Mouse (Mus musculus) embryonic facial prominence, embryonic 11.5 days (tissue): ENCODE data around the gene Vipr2. TPM values are rescaled to one million over a fixed set of nuclear protein-coding genes. Genes with fewer than 3 reads are reported as not detected.

ENCODE experiments used
- ATAC-seq: fragments of 200-750 bp; cut with Nextera tagmentation; replicated peaks from 2 replicates; pipeline ENCODE4 v1.8.0; 2017; ENCODE audit warnings: low read depth; ENCODE audit not compliant: insufficient number of reproducible peaks, low FRiP score, low TSS enrichment
- DNase-seq: peaks from one replicate; pipeline ENCODE4 v3.0.0-alpha.2; 2015; ENCODE audit warnings: low spot score
- H3K27ac ChIP-seq: fragments of 300-500 bp; sonication (generic); replicated peaks from 2 replicates; pipeline ENCODE4 v1.5.1; 2014; ENCODE audit warnings: mild to moderate bottlenecking, low read depth, low read length, control low read depth
- H3K27me3 ChIP-seq: fragments of 300-500 bp; sonication (generic); 2 replicates; pipeline ENCODE4 v1.6.1; 2014; ENCODE audit warnings: mild to moderate bottlenecking, low read length, moderate library complexity, mixed read lengths; ENCODE audit not compliant: control insufficient read depth, insufficient read depth
- H3K36me3 ChIP-seq: fragments of 300-500 bp; sonication (generic); replicated peaks from 2 replicates; pipeline ENCODE4 v1.6.1; 2014; ENCODE audit warnings: low read depth, mild to moderate bottlenecking, low read length, moderate library complexity, mixed read lengths; ENCODE audit not compliant: control insufficient read depth, insufficient read depth
- H3K4me1 ChIP-seq: fragments of 300-500 bp; sonication (generic); 2 replicates; pipeline ENCODE4 v1.6.1; 2014; ENCODE audit warnings: low read length, mixed read lengths; ENCODE audit not compliant: control insufficient read depth, insufficient read depth
- H3K4me2 ChIP-seq: fragments of 300-500 bp; sonication (generic); 2 replicates; pipeline ENCODE4 v1.6.1; 2014; ENCODE audit warnings: low read depth, mild to moderate bottlenecking, control low read depth, low read length, moderate library complexity
- H3K4me3 ChIP-seq: fragments of 300-500 bp; sonication (generic); 2 replicates; pipeline ENCODE4 v1.5.1; 2014; ENCODE audit warnings: low read depth, low read length, control low read depth
- H3K9ac ChIP-seq: fragments of 300-500 bp; sonication (generic); replicated peaks from 2 replicates; pipeline ENCODE4 v1.6.1; 2014; ENCODE audit warnings: mild to moderate bottlenecking, control low read depth, low read length
- H3K9me3 ChIP-seq: fragments of 300-500 bp; sonication (generic); replicated peaks from 2 replicates; pipeline ENCODE4 v1.6.1; 2016; ENCODE audit warnings: mild to moderate bottlenecking, low read length, inconsistent platforms, mixed read lengths; ENCODE audit not compliant: control insufficient read depth
- whole genome bisulfite sequencing: fragments of 180-500 bp; shearing (Covaris S2); extraction: QIAGEN DNeasy Blood & Tissue Kit; methylation state at CpG from one replicate; pipeline ENCODE4 v1.1.7; 2014; 5-methylcytosine and 5-hydroxymethylcytosine counted together
- polyA plus RNA-seq: library from polyadenylated mRNA; unstranded; fragments of >200 nt; fragmentation: Nextera tagmentation; extraction: Ambion mirVana; gene quantifications from 2 replicates; pipeline ENCODE4 v1.2.1, GENCODE M21; 2014

Vipr2 gene
- polyA plus RNA-seq, 1 experiment from 2014 or later, result 3.3 TPM

DNA sequence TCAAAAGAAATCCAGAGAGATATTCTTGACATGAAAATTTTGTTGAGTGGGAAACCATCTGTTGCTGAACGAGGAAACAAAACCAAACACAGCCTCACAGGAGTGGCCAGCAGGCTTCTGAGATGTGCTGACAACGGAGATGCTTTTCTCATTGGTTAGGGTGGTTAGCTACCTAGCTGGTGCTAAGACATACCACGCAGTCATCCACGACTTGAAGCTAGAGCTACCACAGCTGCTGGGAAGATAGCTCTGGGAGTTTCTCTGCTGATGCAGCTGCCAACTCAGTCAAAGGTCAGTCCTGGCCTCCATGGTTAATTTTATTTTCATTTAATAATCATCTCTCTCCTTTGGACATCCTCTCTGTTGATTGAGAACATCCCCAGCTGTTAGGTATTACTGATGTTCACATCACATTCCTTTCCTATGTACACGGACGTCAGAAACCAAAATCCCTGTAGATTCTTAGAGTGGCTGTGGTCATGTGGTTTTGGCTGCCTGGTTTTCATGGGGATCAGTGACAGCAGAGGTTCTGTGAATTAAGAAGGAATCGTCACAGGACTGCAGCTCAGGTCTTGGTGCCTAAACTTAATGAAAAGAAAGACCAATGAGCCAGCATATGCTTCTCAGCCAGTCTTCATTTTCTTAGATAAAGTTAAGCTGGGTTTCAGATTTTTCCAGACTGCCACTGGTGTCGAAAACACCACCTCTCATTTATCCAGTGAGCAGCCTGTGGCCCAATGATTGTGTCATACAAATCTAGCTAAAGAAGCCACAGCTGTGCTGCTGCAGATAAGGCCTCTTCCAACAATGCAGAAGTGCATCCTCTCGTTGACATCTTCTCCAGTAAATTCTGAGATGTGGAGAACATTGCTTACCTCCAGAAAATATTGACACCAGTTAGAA, 32.2 kb downstream of the Vipr2 start:
- DNase-seq (no peak), ATAC-seq (no peak)
- H3K4me2 ChIP-seq, result no peak overlapping the region
- no peaks in the 10 kb centered on the region for H3K27me3 ChIP-seq
- no peak overlapping the region for H3K4me3 ChIP-seq
- no peak overlapping the region for H3K27ac ChIP-seq
- H3K36me3 ChIP-seq, result no peaks in the 10 kb centered on the region
- no peaks in the 10 kb centered on the region for H3K9me3 ChIP-seq
- H3K9ac ChIP-seq, result no peak overlapping the region
- H3K4me1 ChIP-seq, result no peaks in the 10 kb centered on the region
- 75% methylated on average over 9 of the region's 9 CpGs for WGBS

DNA sequence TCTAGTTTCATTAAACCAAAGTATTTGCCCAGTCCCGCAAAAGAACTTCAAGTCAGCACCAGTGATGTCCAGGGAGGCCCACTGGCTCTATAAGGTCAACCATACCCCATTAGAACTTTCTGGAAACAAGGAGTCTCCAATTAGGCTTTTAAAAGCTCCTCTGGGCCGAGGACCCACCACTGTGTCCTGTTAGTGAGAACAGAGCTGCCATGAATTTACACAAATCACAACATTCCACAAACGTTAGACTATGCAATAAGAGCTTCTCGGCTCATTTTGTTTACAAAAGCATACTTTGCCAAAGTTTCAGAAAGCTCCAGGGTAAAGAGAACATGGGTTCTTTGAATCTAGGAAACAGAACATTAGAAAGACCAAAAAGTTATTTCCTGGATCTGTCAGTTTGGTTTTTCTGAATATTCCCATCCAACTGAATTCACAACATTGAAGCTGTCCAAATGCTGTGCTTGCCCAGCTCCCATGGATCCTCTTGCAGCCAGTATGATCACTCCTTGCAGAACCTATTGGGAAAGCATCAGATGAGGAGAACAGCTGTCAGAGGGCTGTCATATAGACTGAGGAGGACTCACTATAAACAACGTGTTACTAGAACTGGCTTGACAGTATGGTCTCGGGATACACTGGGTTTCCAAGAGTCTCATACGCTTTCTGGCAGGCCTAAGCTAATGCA, 33.6 kb downstream of the Vipr2 start:
- no peaks in the 10 kb centered on the region for H3K9me3 ChIP-seq
- no peaks in the 10 kb centered on the region for H3K4me1 ChIP-seq
- 79% methylated on average over 7 of the region's 7 CpGs for WGBS
- H3K27me3 ChIP-seq, result no peaks in the 10 kb centered on the region
- no peak overlapping the region for H3K4me3 ChIP-seq
- no peaks in the 10 kb centered on the region for H3K36me3 ChIP-seq
- no peak overlapping the region for H3K27ac ChIP-seq
- H3K4me2 ChIP-seq, result no peak overlapping the region
- no peak overlapping the region for H3K9ac ChIP-seq
- DNase-seq, result no peak
- ATAC-seq, result no peak

DNA sequence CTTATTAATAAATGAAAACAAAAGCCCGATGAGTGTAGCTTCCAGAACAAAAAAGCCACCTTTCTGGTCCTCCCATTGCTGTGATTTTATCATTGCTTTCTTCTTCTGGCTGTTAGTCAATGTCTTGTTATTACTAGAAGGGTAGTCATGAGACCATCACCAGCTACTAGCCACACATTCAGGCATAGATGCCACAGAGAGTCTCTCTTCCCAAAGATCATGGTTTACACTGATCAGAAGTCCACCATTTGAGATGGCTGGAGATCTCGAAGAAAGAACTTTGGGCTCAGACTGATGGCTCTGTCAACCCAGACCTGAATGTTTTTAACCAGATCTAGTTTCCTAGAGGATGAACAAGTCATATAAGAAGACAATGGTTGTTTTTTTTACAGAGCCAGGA, 38.3 kb downstream of the Vipr2 start:
- 80% methylated on average over 2 of the region's 2 CpGs for WGBS
- no peak overlapping the region for H3K4me2 ChIP-seq
- H3K9me3 ChIP-seq, result no peaks in the 10 kb centered on the region
- H3K9ac ChIP-seq, result no peak overlapping the region
- H3K4me1 ChIP-seq, result no peaks in the 10 kb centered on the region
- H3K27me3 ChIP-seq, result no peaks in the 10 kb centered on the region
- H3K4me3 ChIP-seq, result no peak overlapping the region
- H3K36me3 ChIP-seq, result no peaks in the 10 kb centered on the region
- DNase-seq (no peak), ATAC-seq (no peak)
- no peak overlapping the region for H3K27ac ChIP-seq

DNA sequence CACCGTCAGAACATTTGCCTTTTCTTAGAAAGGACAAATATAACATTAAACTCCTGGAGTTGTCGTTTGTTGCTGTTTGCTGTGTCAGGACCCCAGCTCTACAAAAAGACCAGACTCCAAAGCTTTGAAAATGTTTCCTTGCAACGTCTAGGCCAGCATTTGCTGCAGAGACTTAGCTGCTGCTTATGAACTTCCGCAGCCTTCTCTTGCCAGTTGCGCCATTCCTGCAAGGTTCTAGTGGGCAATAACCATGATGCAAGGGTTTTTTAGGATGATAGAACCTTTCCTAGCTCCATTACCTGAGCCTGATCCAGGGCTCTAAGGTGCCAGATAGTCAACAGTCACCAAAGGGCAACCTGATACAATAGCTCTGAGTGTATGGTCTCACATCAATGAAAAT, 38.9 kb downstream of the Vipr2 start:
- ATAC-seq, result no peak
- WGBS, result 87% methylated on average over 5 of the region's 5 CpGs
- H3K9ac ChIP-seq, result no peak overlapping the region

DNA sequence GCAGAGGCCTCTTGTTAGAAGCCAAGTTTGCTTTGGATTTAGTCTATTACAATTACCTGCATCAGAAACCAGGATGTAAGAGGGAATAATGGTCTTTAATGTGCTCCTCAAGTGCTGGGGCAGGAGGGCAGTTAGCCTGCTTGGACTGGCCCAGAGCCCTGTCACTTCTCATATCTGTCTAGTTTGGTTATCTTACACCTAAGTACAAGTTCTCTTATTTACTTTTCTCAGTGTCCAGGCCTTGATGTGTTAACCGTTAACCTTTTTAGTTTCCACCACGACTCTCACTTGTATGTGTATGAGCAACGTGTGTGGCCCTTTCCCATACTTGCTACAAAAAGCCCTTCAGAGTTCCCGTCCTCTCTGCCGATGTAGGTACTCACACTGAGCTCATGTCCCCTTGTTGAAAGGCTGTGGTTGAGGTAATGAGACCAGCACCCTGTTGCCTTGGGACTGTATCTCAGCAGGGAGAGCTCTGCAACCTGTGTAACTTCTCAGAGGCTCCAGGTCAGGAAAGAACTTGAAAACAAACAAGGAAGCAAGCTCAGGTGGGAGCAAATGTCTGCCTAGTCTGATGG, 39.9 kb downstream of the Vipr2 start:
- no peaks in the 10 kb centered on the region for H3K4me1 ChIP-seq
- DNase-seq (no peak), ATAC-seq (no peak)
- no peaks in the 10 kb centered on the region for H3K36me3 ChIP-seq
- no peak overlapping the region for H3K27ac ChIP-seq
- WGBS, result 84% methylated on average over 5 of the region's 5 CpGs
- no peak overlapping the region for H3K4me2 ChIP-seq
- H3K27me3 ChIP-seq, result no peaks in the 10 kb centered on the region
- no peaks in the 10 kb centered on the region for H3K9me3 ChIP-seq
- H3K4me3 ChIP-seq, result no peak overlapping the region
- no peak overlapping the region for H3K9ac ChIP-seq

More for the DNA sequence above, 38.9 kb downstream of the Vipr2 start:
- H3K27me3 ChIP-seq, result no peaks in the 10 kb centered on the region
- no peak overlapping the region for H3K4me2 ChIP-seq
- no peaks in the 10 kb centered on the region for H3K36me3 ChIP-seq
- H3K27ac ChIP-seq, result no peak overlapping the region
- no peak overlapping the region for H3K4me3 ChIP-seq
- DNase-seq, result no peak
- H3K4me1 ChIP-seq, result no peaks in the 10 kb centered on the region
- no peaks in the 10 kb centered on the region for H3K9me3 ChIP-seq

DNA sequence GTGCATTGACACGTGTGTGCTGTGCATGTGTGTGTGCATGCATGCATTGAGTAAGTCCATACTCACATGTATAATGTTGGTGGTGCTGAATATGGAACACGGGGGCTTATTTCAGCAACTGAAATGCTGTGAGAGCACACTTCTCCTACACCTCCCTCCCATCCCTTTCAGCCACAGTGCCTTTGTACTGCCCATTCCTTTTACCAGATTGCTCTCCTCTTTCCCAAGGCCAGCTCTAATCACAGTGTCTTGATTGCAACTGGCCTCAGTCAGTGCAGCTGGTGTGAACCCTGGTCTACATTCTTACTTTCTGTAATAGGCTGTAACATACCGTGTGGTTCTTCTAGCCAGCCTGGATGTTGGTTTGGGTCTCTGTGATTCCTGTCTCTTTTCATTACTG, 41.5 kb downstream of the Vipr2 start:
- no peak overlapping the region for H3K4me2 ChIP-seq
- no peaks in the 10 kb centered on the region for H3K4me1 ChIP-seq
- no peak overlapping the region for H3K4me3 ChIP-seq
- no peaks in the 10 kb centered on the region for H3K27me3 ChIP-seq
- WGBS, result 73% methylated on average over 3 of the region's 3 CpGs
- H3K36me3 ChIP-seq, result no peaks in the 10 kb centered on the region
- H3K9ac ChIP-seq, result no peak overlapping the region
- H3K27ac ChIP-seq, result no peak overlapping the region
- DNase-seq (no peak), ATAC-seq (no peak)
- H3K9me3 ChIP-seq, result no peaks in the 10 kb centered on the region

DNA sequence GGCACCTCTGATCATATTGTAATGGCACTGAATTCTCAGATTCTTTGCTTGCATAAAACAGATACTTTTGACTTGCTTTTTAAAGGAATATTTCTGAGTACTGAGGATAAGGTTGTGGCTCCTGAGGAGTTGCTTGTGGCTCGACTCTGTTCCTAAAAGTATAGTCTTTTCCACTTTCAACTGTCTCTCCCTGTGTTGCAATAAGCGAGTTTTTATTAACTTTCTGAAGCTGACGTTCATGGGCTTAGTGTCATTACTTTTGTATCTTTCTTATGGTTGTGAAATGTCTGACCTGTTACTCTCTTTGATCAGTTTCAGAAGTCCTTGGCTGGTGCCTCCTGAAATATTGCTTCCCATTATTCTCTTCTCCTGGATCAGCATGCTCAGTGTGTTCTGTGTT, 46.3 kb downstream of the Vipr2 start:
- H3K36me3 ChIP-seq, result no peaks in the 10 kb centered on the region
- no peak overlapping the region for H3K9ac ChIP-seq
- 79% methylated on average over 3 of the region's 3 CpGs for WGBS
- H3K27me3 ChIP-seq, result no peaks in the 10 kb centered on the region
- DNase-seq, result no peak
- H3K4me2 ChIP-seq, result no peak overlapping the region
- H3K9me3 ChIP-seq, result no peaks in the 10 kb centered on the region
- no peaks in the 10 kb centered on the region for H3K4me1 ChIP-seq
- H3K4me3 ChIP-seq, result no peak overlapping the region
- no peak for ATAC-seq
- H3K27ac ChIP-seq, result no peak overlapping the region

DNA sequence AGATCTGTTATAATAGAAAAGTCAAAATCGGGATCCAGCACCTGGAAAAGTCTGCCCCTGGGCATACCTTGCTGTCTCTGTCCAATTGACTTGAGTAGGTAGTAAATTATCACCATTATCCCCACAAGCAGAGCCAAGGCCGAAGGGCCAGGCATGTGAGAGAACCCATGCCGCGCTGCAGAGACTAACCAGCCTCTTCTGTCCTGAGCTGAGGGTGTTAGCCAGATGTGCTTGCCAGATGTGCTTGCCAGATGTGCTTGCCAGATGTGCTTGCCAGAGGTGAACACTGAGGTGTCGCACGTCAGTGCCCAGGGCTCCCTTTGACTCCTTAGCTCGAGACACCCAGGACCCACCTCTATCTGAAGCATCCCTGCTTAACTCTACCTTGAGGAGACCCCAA, 53.4 kb downstream of the Vipr2 start:
- 64% methylated on average over 7 of the region's 7 CpGs for WGBS
- Histone ChIP-seq H3K9me3 (no peaks in the 10 kb centered on the region), H3K27me3 (no peaks in the 10 kb centered on the region), H3K4me1 (no peaks in the 10 kb centered on the region), H3K9ac (no peak overlapping the region), H3K4me2 (no peak overlapping the region), H3K27ac (no peak overlapping the region), H3K4me3 (no peak overlapping the region), H3K36me3 (no peaks in the 10 kb centered on the region)
- ATAC-seq, result no peak; the same call in 1 of the 2 replicates
- no peak for DNase-seq
